Mouse (Mus musculus): ENCODE measurements around the gene 1300017J02Rik. TPM values are rescaled to one million over a fixed set of nuclear protein-coding genes. Genes with fewer than 3 reads are reported as not detected.

1300017J02Rik gene
- total and polyA plus RNA-seq, 3 experiments, result 0.62 to 2.6 TPM; not detected in 1

Other genes starting within 250 kb of the 1300017J02Rik start
- gene Rab6b, start 193.3 kb downstream of the 1300017J02Rik start, total RNA-seq (2012; rRNA removed), result not detected in 2 replicates
- gene Rab6b, start 193.3 kb downstream of the 1300017J02Rik start, polyA plus RNA-seq (2012; ENCODE audit: insufficient read depth in 1 of 2, insufficient read length in 2 of 2, low read depth in 1 of 2, low replicate concordance in 2 of 2, missing spikeins in 1 of 2), result not detected
- gene Srprb, start 102.9 kb downstream of the 1300017J02Rik start, total RNA-seq (2012; rRNA removed), result 62.0 and 71.5 TPM in 2 replicates
- 10 to 100 TPM in 1 of 2 experiments, not detected in 1; 85.0 TPM for gene Srprb, start 102.9 kb downstream of the 1300017J02Rik start, polyA plus RNA-seq (2012; ENCODE audit: insufficient read depth in 1 of 2, insufficient read length in 2 of 2, low read depth in 1 of 2, low replicate concordance in 2 of 2, missing spikeins in 1 of 2)
- gene Gm20425, start 74.8 kb downstream of the 1300017J02Rik start, total RNA-seq (2012; rRNA removed), result not detected in 2 replicates
- not detected for gene Gm20425, start 74.8 kb downstream of the 1300017J02Rik start, polyA plus RNA-seq (2012; ENCODE audit: insufficient read depth in 1 of 2, insufficient read length in 2 of 2, low read depth in 1 of 2, low replicate concordance in 2 of 2, missing spikeins in 1 of 2)
- gene Trf, start 74.6 kb downstream of the 1300017J02Rik start, total RNA-seq (2012; rRNA removed), result not detected in 2 replicates
- gene Trf, start 74.6 kb downstream of the 1300017J02Rik start, polyA plus RNA-seq (2012; ENCODE audit: insufficient read depth in 1 of 2, insufficient read length in 2 of 2, low read depth in 1 of 2, low replicate concordance in 2 of 2, missing spikeins in 1 of 2), result not detected
- 120 and 127 TPM in 2 replicates for gene Topbp1, start 133 bp upstream of the 1300017J02Rik start, total RNA-seq (2012; rRNA removed)
- 100 to 1,000 TPM; 216 to 756 TPM for gene Topbp1, start 133 bp upstream of the 1300017J02Rik start, polyA plus RNA-seq (2012; ENCODE audit: insufficient read depth in 1 of 2, insufficient read length in 2 of 2, low read depth in 1 of 2, low replicate concordance in 2 of 2, missing spikeins in 1 of 2)
- 241 and 258 TPM in 2 replicates for gene Cdv3, start 60.8 kb upstream of the 1300017J02Rik start, total RNA-seq (2012; rRNA removed)
- gene Cdv3, start 60.8 kb upstream of the 1300017J02Rik start, polyA plus RNA-seq (2012; ENCODE audit: insufficient read depth in 1 of 2, insufficient read length in 2 of 2, low read depth in 1 of 2, low replicate concordance in 2 of 2, missing spikeins in 1 of 2), result 100 to 1,000 TPM; 115 to 232 TPM
- 0.10 and 0.27 TPM in 2 replicates for gene Bfsp2, start 175.3 kb upstream of the 1300017J02Rik start, total RNA-seq (2012; rRNA removed)
- gene Bfsp2, start 175.3 kb upstream of the 1300017J02Rik start, polyA plus RNA-seq (2012; ENCODE audit: insufficient read depth in 1 of 2, insufficient read length in 2 of 2, low read depth in 1 of 2, low replicate concordance in 2 of 2, missing spikeins in 1 of 2), result 1 to 10 TPM in 1 of 2 experiments, not detected in 1; 2.4 TPM